Mouse (Mus musculus) CH12F3 (cell line): ENCODE results near the gene Aox2.

Experiments
- in situ Hi-C: fragments of 300-500 bp; cut with MboI; formaldehyde crosslinking; loops from 2 replicates; pipeline ENCODE4 v1.14.3; 2020; ENCODE audit warnings: low sequenced_read_pairs

Gene Aox2

DNA sequence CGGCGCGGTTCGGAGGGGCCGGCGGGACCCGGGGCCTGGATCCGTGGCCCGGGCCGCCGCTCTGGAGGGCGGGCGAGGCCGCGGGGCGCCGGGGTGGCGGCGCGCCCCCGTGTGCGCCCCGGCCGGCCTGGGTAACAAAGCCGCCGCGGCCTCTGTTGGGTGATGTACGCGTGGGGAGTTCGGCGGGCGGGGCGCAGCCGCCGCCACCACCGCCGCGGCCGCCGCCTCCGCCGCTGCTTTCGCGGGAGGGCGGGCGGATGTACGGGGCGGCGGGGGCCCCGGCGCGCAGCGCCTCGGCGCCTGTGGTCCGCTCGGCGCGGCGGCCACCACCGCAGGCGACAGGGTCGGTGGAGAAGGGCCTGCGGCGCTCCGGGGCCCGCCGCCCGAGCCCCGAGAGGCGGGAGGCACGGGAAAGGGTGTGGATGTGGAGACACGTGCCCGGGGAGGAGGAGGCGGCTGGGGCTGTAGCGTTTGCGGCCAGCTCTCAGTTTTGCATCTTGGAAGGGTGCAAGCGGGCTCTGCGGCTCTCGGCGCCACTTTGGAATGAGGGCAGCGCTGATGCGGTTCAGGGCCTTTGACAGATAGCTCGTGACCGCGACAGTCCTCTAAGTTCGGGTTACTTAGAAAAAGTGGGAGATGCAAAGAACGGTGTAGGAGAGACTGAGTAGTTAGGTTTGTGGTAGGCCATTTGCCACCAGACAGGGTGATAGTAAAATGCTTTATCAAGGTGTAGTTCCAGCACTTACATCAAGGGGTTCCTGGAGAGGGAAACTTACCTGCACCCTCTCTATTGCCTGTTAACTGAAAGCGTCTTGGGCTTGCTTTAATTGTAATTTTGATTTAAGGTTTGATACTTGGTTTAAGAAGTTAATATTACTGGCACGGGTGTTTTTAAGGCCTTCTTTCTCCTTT is 115.4 kb downstream of the Aox2 start:
- in situ Hi-C loops: no loop called here

DNA sequence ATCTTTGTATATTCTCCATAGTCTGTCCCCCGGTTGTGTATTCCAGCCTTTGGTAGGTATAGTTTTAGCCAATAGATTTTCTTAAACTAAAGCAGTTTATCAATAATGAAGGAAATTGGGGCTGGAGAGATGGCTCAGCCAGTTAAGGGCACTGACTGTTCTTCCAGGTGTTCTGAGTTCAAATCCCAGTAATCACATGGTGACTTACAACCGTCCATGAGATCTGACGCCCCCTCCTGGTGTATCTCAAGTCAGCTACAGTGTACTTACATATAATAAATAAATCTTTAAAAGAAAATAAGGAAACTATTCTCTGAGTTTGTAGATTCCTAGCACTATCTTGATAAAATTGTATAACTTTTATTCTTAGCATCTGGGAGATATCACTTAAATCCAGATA is 117.2 kb downstream of the Aox2 start:
- in situ Hi-C loops: no loop called here

DNA sequence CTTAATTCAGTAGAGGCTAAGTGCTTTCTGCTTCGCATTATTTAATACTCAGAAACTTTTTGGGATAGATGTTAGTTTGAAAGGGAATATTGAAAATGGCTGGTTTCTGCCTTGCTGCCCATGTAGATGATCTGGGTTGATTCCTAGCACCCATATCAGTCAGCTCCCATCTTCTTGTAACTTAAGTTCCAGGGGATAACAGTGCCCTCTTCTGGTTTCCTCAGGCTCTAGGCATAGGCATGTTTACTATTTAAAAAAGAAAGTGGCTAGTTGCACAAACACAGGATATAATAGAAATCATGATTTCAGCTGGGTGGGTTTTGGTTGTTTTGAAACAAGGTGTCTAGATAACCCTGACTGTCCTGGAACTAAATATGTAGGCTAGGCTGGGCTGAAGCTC is 118.1 kb downstream of the Aox2 start:
- in situ Hi-C loops: no loop called here

DNA sequence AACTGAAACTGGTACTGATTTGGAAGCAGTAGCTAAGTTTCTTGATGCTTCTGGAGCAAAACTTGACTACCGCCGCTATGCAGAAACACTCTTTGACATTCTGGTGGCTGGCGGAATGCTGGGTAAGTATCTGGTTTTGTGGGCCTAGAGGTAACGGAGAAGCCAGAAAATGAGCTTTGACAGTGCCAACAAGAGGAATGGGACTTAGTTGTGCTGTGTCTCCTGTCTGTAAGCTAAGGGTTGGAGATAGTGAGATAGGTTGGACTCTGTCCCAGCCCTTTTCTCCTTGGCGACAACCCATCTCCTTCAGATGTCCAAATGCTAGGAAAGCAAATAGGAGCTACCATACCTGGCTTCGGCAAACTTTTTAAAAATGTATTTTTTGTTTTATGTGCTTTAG is 119.6 kb downstream of the Aox2 start:
- in situ Hi-C loops: no loop called here

DNA sequence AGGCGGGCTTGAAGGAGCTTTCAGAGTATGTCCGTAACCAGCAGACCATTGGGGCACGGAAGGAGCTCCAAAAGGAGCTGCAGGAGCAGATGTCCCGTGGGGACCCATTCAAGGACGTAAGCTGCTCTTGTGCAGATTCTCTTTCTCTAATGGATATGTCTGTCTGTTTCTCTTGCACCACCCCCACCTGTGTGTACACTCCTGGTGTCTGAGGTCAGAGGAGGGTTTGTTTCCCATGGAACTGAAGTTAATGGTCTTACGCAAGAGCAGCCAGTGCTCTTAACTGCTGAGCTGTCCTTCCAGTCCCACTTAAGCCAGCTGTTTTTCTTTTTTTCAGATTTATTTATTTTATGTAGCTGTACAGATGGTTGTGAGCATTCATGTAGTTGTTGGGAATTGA is 123.3 kb downstream of the Aox2 start:
- in situ Hi-C loops: no loop called here

DNA sequence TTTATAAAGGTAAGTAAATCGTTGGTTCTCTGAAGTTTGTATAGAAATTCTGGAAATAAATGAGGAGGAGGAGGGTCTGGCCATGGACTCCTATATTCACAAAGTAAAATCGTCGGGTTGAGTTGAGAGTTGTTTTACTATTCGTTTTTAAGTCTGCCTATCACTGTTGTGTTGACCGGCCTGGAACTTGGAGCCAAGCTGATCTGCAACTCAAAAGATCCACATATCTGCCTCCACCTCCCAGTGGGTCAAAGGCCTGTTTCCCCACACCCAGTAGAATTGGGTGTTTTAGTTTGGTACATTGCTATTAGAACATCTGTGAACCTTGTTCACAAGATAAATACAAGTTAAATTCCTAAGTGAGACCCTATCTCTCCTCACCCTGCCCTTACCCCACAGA is 125.6 kb downstream of the Aox2 start:
- in situ Hi-C loops: no loop called here

DNA sequence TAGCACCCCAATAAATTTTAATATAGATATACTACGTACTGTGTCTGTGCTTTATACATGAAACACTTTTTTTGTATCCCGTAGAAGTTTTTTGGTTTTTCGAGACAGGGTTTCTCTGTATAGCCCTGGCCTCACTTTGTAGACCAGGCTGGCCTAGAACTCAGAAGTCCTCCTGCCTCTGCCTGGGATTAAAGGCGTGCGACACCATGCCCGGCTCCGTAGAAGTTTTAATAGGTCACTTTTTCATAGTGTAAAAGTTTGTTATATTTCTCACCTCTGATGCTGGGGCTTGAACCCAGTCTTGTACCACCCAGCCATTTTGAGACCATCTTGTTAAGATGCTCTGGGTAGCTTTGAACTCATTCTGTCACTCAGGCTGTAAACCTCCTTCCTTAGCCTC is 129.2 kb downstream of the Aox2 start:
- in situ Hi-C loops: no loop called here

DNA sequence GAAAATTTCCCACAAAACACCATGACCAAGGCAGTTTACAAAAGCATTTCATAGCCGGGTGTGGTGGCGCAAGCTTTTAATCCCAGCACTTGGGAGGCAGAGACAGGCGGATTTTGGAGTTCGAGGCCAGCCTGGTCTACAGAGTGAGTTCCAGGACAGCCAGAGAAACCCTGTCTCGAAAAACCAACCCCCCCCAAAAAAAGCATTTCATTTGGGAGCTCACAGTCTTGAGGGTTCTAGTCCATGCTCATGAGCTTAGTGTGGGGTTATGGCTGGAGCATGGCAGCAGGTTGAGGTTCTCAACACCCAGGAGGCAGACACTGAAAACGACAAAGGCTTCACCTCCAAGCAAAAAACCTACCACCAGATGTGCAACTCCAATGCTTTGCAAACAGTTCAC is 130.0 kb downstream of the Aox2 start:
- in situ Hi-C loops: no loop called here

DNA sequence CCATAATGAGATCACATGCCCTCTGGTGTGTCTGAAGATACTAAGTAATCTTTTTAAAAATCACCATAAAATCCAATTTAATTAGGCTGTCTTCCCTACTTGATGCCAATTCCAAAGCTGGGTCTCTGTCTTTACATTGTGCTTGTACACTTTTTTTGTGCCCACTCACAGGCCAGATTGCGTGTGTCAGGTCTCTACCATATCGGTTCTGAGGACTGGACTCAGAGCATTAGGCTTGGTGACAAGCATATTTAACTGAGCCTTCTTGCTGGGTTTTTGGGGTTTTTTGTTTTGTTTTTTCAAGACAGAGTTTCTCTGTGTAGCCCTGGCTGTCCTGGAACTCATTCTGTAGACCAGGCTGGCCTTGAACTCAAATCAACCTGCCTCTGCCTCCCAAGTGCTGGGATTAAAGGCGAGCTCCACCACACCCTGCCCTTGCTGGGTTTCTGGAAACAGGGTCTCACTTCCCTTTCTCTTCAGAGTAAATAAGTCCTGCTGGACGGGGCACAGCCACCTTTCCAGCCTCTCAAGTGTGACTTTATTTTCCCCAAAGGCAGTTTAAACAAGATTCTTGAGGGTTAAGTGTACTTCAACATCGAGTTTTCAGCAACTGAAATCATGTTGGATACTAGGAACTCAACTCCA is 131.5 kb downstream of the Aox2 start:
- in situ Hi-C loops: no loop called here

DNA sequence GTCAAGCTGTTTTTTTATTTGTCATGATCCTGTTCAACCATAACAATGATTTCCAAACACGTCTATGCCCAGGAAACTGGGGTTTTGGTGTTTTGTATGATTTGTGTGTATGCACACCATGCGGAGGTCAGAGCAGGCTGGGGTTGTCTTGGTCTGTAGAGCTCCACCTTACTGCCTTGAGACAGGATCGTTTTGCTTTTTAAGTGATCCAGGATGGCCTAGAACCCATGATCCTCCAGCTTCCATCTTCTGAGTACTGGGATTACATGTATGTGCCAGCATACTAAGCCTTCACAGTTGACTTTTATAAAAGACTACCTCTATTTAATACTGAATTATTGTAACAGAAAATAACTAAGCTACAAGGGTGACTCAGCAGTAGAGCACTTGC is 132.1 kb downstream of the Aox2 start:
- in situ Hi-C loops: no loop called here

DNA sequence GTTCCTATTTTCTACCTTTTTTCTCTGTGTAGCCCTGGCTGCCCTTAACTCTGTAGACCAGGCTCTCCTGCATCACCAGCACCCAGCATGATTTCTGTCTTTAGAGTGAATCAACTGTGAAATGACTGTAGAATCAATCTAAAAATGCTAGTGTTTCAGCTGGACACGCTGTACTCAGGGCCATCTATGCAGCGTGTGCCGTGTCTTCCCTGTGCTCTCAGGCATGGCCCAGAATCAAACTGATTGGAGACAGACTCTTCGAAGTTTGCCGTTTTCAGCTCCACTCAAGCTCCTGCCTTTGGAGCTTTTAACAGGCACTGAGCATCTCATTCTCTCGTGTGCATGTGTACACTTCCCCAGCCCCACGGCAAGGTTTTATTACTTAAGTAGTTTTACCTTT is 132.7 kb downstream of the Aox2 start:
- in situ Hi-C loops: no loop called here

DNA sequence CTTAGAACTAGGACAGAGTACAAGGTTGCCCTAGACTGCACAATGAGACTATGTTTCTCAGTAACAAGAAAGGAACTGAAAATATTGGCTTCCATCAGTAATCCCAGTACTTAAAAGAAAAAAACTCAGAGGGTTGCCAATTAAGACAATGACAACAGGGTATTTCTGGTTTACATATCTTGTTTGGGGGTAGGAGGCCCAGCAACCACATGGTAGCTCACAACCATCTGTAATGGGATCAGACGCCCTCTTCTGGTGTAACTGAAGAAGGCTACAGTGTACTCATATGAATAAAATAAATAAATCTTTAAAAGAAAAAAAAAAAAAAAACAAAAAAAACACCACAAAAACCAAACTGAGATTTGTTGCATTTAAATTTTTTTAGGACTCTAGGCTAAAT is 137.3 kb downstream of the Aox2 start:
- in situ Hi-C loops: no loop called here

DNA sequence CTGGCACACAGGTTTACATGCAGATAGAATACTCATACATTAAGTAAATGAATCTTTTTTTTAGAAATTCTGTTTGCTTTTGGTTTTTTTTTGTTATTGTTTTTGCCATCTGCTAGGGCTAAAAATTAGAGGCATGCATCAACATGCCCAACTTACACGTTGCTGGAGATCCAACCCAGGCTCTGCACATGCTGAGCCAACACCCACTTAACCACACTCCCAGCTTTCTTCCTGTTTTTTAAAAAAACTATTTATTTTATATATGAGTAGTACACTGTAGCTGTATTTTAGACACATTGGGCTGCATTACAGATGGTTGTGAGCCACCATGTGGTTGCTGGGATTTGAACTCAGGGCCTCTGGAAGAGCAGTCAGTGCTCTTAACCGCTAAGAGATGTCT is 137.9 kb downstream of the Aox2 start:
- in situ Hi-C loops: no loop called here

DNA sequence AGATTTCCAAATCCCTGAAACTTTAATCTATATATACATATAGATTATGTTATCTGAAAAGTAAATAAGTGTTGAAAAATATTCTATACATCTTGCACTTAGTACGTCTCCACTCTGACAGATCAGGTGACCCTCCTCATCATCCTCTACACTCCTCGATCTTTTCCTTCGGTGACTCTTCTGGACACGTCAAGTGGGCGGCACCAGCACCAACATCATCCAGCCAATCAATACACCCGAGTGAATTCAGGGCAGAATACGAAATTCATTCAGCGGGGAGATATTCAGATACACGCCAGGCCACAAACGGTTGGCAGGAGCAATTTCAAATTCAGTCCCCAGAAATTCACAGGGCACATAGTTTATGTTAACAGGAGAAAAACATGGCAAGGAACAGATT is 141.9 kb downstream of the Aox2 start:
- in situ Hi-C loops: no loop called here

DNA sequence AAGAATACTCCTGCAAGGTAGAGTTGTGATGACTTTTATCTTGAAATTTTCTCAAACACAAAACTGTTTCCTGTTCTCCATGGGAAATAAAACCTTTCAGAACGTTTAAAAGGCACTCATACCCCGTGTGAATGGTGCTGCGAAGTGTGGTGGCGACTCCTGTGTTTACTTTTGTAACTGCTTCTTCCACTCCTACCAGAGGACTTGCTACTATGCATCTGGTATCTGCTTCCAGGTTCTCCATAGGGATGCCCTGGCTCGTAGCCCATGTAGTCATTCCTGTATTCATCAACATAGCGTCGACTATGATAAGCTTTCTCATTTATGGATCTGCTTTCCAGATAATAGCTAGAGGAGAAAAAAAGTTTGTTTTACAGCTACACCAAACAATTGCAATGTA is 142.8 kb downstream of the Aox2 start:
- in situ Hi-C loops: no loop called here

DNA sequence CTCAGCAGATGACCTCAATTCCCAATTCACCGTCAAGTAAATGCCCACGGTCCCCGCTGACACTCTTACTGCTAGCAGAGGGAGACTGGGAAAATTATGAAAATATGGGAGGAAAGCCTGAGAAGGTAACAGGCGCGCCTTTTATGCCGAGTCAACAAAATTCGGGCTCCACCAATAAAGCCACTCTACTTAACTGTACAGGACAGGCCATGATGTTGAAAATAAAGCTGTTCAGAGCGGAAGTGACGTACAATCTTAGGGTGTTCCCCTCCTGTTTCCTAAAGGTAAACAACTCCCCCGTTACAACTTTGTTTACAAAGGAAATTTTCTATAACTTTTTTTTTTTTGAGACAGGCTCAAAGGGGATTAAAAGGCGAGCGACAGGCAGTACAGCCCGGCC is 144.8 kb downstream of the Aox2 start:
- in situ Hi-C loops: no loop called here

DNA sequence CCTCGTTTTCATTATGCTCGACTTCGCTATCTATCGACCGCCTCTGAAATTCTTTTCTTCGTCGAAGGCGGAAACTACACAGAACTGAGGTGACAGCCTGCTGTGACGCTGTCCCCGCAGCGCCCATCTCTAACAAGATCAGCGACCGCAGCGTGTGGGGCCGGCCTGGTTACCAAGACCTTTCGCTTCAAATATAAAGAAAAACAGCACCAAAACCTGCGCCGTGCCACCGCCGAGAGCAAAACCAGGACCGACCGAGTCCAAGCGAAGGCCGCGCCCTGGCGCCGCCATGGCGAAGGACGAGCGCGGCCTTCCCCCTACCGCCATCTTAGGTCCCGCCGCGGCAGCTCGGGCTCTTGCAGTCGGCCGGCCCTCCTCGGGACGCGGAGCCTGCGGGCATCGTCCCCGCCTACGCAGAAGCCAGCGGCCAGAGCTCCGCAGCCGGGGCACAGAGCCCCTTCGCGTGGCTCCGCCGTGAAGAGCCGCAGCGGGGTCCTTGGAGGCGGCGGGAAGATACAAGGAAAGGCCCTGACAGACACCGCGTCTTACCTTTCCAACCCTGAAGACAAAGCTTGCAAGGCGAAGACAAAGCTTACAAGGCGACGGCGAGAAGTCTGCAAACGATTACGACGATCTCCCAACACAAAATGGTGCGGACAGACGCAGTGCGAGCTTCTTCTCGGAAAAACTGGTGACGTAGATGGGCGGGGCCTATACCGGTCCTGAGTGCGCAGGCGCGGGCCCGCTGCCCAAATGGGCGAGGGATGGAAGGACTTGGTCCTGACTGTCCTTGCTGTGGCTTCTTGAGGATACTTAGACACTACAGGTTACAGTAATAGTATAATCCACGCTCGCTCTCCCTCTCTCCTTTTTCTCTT is 145.5 kb downstream of the Aox2 start, which contains the start of gene Clk1:
Gene Clk1, minus strand, starts transcription at position 696 of the 878 bp plus-strand sequence.
- in situ Hi-C loops: no loop called here

DNA sequence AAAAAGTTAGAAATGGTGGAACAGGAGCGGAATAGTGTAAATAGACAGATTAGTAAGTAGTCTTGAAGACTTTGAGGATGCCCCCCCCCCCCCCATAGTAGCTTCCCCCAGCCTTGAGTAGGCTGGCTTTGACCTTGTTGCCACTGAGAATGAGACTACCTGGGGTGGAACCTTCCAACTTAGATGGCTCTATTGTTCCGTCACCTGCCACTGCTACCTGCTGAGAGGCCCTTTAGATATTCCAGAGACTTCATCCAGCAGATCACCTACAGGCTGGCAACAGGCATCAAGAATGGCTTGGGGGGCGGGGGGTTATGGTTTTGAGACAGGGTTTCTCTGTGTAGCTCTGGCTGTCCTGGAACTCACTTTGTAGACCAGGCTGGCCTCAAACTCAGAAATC is 146.4 kb downstream of the Aox2 start:
- in situ Hi-C loops: no loop called here
